Mouse (Mus musculus): ENCODE results near the gene Trmt13. TPM values are rescaled to one million over a fixed set of nuclear protein-coding genes. Genes with fewer than 3 reads are reported as not detected.

Trmt13 gene
- total and polyA plus RNA-seq, 3 experiments, result 3.6 to 5.5 (median 5.4) TPM

DNA sequence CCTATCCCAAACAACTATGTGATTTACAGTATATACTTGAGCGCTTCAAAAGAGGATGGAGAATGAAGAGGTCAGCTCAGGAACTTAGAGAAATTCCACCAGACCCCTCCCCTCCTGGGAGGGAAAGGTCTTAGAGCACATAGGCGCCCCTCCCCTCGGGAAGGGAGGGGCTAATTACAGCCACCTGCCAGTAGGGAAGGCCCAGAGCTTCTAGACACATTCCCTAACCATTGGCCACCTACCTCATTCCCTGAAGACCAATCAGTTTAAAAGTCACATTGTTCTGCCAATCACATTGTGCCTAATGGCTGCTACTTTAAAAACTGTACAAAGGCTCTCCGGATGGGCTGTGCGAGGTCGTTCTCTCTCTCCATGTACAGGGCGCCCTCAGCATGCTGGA is 8.3 kb upstream of the Trmt13 start:
- no peak for DNase-seq
- intact Hi-C loops (cut with DNase I), result no loop called here
- Histone ChIP-seq H3K9ac (ENCODE audit: low read depth, low read length) (no peak overlapping the region), H3K4me3 (no peak overlapping the region), H3K27me3 (ENCODE audit: control insufficient read depth, insufficient read depth, low read length) (no peaks in the 10 kb centered on the region), H3K27ac (no peak overlapping the region), H3K4me1 (ENCODE audit: control insufficient read depth, insufficient read depth, low read length) (no peaks in the 10 kb centered on the region), H3K79me2 (replicated peaks; ENCODE audit: control insufficient read depth, insufficient read depth, low read length) (no peaks in the 10 kb centered on the region), H3K36me3 (ENCODE audit: control insufficient read depth, insufficient read depth, low read length) (no peaks in the 10 kb centered on the region)
- 95% methylated on average over 7 of the region's 7 CpGs for WGBS
- TF ChIP-seq EP300 (IDR thresholded peaks at IDR 0.05; ENCODE audit: insufficient read depth, low read depth, low read length) (no peak), CTCF (IDR thresholded peaks at IDR 0.05) (no peak), POLR2A (IDR thresholded peaks at IDR 0.05; ENCODE audit: insufficient read depth, low read depth, low read length) (no peak)

DNA sequence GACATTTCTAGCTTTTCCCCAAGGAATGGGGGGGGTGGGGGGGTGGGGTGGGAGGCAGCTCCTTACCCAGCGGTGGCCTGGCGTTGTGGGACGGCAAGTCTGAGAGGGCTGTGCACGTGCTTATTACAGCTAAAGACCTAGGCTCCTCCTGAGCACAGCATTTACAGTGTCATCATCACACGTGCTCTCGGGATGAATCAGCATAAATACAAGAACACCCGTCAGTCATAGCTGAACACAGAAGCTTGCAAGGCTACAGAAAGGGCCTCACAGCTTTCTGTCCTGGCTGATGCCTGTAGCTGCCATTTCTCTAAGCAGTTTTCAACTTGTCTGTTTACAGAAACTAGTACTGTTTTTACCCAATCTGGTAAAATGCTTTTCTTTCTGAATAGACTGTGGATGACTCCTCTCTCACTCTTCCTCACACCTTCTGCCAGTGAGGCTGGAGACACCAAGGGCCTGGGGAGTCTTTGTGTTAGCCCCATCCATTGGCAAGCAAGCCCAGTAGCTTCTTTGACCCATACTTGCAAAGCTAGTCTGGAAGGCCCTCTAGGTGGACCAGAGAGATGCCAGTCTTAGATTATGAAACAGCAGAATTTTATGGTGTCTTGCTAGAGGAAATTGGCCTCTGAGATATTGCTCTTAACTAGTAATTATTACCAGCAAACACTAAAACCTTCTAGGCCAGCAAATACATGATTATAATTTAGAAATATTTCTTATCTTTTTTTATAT is 6.4 kb upstream of the Trmt13 start:
- no peak overlapping the region for H3K27ac ChIP-seq
- intact Hi-C loops (cut with DNase I), result no loop called here
- H3K4me3 ChIP-seq, result no peak overlapping the region
- H3K4me1 ChIP-seq (ENCODE audit: control insufficient read depth, insufficient read depth, low read length), result no peaks in the 10 kb centered on the region
- 88% methylated on average over 7 of the region's 7 CpGs for WGBS
- H3K79me2 ChIP-seq (replicated peaks; ENCODE audit: control insufficient read depth, insufficient read depth, low read length), result no peaks in the 10 kb centered on the region
- no peak for DNase-seq
- no peak overlapping the region for H3K9ac ChIP-seq (ENCODE audit: low read depth, low read length)
- TF ChIP-seq CTCF (IDR thresholded peaks at IDR 0.05) (no peak), EP300 (IDR thresholded peaks at IDR 0.05; ENCODE audit: insufficient read depth, low read depth, low read length) (no peak), POLR2A (IDR thresholded peaks at IDR 0.05; ENCODE audit: insufficient read depth, low read depth, low read length) (no peak)
- H3K36me3 ChIP-seq (ENCODE audit: control insufficient read depth, insufficient read depth, low read length), result no peaks in the 10 kb centered on the region
- H3K27me3 ChIP-seq (ENCODE audit: control insufficient read depth, insufficient read depth, low read length), result no peaks in the 10 kb centered on the region

DNA sequence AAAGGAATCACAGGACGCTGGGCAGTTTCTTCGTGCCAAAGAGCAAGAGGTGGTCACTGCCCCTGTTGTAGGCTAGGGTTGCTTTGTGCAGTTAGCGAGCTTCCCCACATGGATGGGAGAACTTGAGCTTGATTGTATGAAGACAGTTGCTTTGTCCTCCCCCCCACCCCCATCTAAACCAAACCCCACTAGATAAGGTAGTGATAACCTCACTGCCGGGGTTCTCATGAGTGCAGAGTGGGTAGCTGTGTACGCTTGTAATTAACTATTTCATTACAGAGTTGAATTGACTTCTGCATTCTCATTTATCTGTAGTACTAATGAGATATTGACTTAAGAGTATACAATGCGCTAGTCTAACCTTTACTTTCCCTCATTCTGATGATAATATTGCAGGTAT is 4.5 kb upstream of the Trmt13 start:
- TF ChIP-seq CTCF (IDR thresholded peaks at IDR 0.05), result no peak
- no peak for TF ChIP-seq EP300 (IDR thresholded peaks at IDR 0.05; ENCODE audit: insufficient read depth, low read depth, low read length)
- Histone ChIP-seq H3K9ac (ENCODE audit: low read depth, low read length) (no peak overlapping the region), H3K36me3 (ENCODE audit: control insufficient read depth, insufficient read depth, low read length) (no peaks in the 10 kb centered on the region), H3K4me1 (ENCODE audit: control insufficient read depth, insufficient read depth, low read length) (no peaks in the 10 kb centered on the region), H3K79me2 (replicated peaks; ENCODE audit: control insufficient read depth, insufficient read depth, low read length) (no peaks in the 10 kb centered on the region), H3K27me3 (ENCODE audit: control insufficient read depth, insufficient read depth, low read length) (no peaks in the 10 kb centered on the region), H3K4me3 (no peak overlapping the region), H3K27ac (no peak overlapping the region)
- no peak for DNase-seq
- intact Hi-C loops (cut with DNase I), result no loop called here
- 75% methylated on average over 6 of the region's 6 CpGs for WGBS

DNA sequence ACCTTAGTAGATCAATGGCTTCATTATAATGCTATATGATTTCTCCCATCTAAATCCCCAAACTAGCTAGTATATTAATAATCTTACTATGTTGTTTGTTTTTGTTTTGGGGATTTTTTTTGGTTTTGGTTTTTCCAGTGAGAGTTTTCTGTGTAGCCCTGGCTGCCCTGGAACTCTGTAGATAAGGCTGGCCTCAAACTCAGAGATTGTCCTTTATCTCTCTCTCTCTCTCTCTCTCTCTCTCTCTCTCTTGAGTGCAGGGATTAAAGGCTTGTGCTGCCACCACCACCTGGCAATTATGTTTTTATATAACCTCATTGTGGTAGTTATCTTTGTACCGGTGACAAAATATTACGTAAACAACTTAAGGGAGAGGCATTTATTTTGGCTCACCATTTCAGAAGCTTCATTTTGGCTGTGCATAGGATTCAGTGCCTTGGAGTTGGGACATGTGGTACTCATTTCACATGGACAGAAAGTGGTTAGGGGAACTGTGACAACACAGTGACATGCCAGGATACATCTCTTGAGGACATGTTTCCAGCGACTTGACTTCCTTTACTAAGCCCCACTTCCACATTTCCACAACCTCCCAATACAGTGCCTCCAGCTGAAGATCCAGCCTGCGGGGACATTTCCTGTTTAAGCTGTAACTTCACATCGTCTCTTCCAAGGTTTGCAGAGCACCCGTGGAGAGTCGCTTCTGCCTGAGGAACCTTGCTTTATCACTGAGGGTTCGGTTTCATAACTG is 1.1 kb upstream of the Trmt13 start:
- Histone ChIP-seq H3K27me3 (ENCODE audit: control insufficient read depth, insufficient read depth, low read length) (no peaks in the 10 kb centered on the region), H3K4me1 (ENCODE audit: control insufficient read depth, insufficient read depth, low read length) (no peaks in the 10 kb centered on the region), H3K27ac (no peak overlapping the region), H3K4me3 (no peak overlapping the region), H3K9ac (ENCODE audit: low read depth, low read length) (no peak overlapping the region), H3K79me2 (replicated peaks; ENCODE audit: control insufficient read depth, insufficient read depth, low read length) (no peaks in the 10 kb centered on the region), H3K36me3 (ENCODE audit: control insufficient read depth, insufficient read depth, low read length) (no peaks in the 10 kb centered on the region)
- no peak for DNase-seq
- intact Hi-C loops (cut with DNase I), result no loop called here
- WGBS, result 64% methylated on average over 8 of the region's 8 CpGs
- no peak for TF ChIP-seq CTCF (IDR thresholded peaks at IDR 0.05)
- TF ChIP-seq POLR2A (IDR thresholded peaks at IDR 0.05; ENCODE audit: insufficient read depth, low read depth, low read length), result no peak
- TF ChIP-seq EP300 (IDR thresholded peaks at IDR 0.05; ENCODE audit: insufficient read depth, low read depth, low read length), result no peak

DNA sequence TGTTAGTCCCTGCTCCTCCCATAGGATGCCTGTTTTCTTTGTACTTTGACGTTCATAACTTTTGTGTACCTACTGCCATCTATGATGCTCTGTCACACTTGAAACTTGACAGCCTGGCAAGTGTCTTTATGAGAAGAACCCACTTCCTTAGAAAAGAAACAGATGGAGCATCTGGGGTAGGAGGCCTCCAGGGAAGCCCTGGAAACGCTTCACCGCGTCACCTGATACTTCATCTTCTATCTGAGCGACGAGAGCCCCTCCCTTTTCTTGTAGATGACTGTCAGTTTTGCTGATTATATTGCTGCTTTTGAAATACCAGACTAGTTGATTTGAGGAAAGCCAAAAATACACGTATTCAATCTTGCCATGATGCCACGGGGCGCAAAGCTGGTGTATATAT is 9.8 kb downstream of the Trmt13 start:
- no peak for TF ChIP-seq EP300 (IDR thresholded peaks at IDR 0.05; ENCODE audit: insufficient read depth, low read depth, low read length)
- TF ChIP-seq CTCF (IDR thresholded peaks at IDR 0.05), result no peak
- TF ChIP-seq POLR2A (IDR thresholded peaks at IDR 0.05; ENCODE audit: insufficient read depth, low read depth, low read length), result no peak
- intact Hi-C loops (cut with DNase I), result no loop called here

DNA sequence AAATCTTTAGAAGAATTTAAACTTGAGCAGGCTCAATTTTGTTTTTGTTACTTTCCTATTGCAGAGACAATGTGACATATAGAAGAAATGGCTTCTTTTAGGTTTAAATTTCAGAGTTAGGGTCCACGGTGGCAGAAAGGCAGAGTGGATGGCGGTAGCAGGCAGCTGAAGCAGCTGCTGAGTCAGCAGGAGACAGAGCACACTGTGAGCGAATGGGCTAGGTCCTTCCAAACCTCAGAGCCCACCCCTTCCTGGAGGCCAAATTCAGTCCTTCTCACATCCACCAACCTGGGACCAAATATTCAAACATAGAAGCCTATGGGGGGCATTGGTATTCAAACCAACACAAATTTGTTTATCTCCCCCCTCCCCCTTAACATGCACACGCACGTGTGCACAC is 12.6 kb downstream of the Trmt13 start:
- no peak overlapping the region for H3K4me3 ChIP-seq
- no peaks in the 10 kb centered on the region for H3K4me1 ChIP-seq (ENCODE audit: control insufficient read depth, insufficient read depth, low read length)
- no peak for DNase-seq
- intact Hi-C loops (cut with DNase I), result no loop called here
- H3K27ac ChIP-seq, result no peak overlapping the region
- TF ChIP-seq POLR2A (IDR thresholded peaks at IDR 0.05; ENCODE audit: insufficient read depth, low read depth, low read length) (no peak), CTCF (IDR thresholded peaks at IDR 0.05) (no peak), EP300 (IDR thresholded peaks at IDR 0.05; ENCODE audit: insufficient read depth, low read depth, low read length) (no peak)
- H3K36me3 ChIP-seq (ENCODE audit: control insufficient read depth, insufficient read depth, low read length), result no peaks in the 10 kb centered on the region
- no peak overlapping the region for H3K9ac ChIP-seq (ENCODE audit: low read depth, low read length)
- no peaks in the 10 kb centered on the region for H3K27me3 ChIP-seq (ENCODE audit: control insufficient read depth, insufficient read depth, low read length)
- 94% methylated on average over 5 of the region's 5 CpGs for WGBS
- no peaks in the 10 kb centered on the region for H3K79me2 ChIP-seq (replicated peaks; ENCODE audit: control insufficient read depth, insufficient read depth, low read length)

More for the DNA sequence above, 9.8 kb downstream of the Trmt13 start:
- Histone ChIP-seq H3K4me3 (no peak overlapping the region), H3K4me1 (ENCODE audit: control insufficient read depth, insufficient read depth, low read length) (no peaks in the 10 kb centered on the region), H3K79me2 (replicated peaks; ENCODE audit: control insufficient read depth, insufficient read depth, low read length) (no peaks in the 10 kb centered on the region), H3K36me3 (ENCODE audit: control insufficient read depth, insufficient read depth, low read length) (no peaks in the 10 kb centered on the region), H3K9ac (ENCODE audit: low read depth, low read length) (no peak overlapping the region), H3K27ac (no peak overlapping the region), H3K27me3 (ENCODE audit: control insufficient read depth, insufficient read depth, low read length) (no peaks in the 10 kb centered on the region)
- no peak for DNase-seq
- 77% methylated on average over 9 of the region's 9 CpGs for WGBS

All from heart, adult 2 months (tissue).